Mouse (Mus musculus) gastrocnemius, postnatal 4 days (tissue): ENCODE measurements at regions not wholly inside any gene's neighbourhood (a gene's known extent, or its start where the extent isn't known, plus 50 kb on each side); places are given as distances from the start of the nearest gene placed in this dataset.
"Not testable (repeated sequence)": the region's sequence is repeated elsewhere in the genome, so short reads cannot be mapped to it uniquely, and the experiment has no call there.

ENCODE experiments used
- DNase-seq, 2 experiments: peaks; one replicate each; pipeline ENCODE4 v3.0.0; 2021 to 2022; ENCODE audit warnings: low spot score in 2 of 2, mixed read lengths in 2 of 2

GRCm38 (mm10) chr12:18207941-18208340 lies 306.4 kb upstream of the 5730507C01Rik start:
- DNase-seq = peak in 1 of 2 experiments; percentile 7

- DNase-seq = not testable (repeated sequence)
Measured at GRCm38 (mm10) chr12:18216432-18216926, 297.8 kb upstream of the 5730507C01Rik start.

GRCm38 (mm10) chr12:18224516-18224915 lies 289.8 kb upstream of the 5730507C01Rik start:
- DNase-seq = no peak

GRCm38 (mm10) chr12:18226691-18227090 lies 287.6 kb upstream of the 5730507C01Rik start:
- no peak for DNase-seq

- not testable (repeated sequence) for DNase-seq
Measured at GRCm38 (mm10) chr12:18231896-18232295, 282.4 kb upstream of the 5730507C01Rik start.

GRCm38 (mm10) chr12:18236330-18236729 lies 278.0 kb upstream of the 5730507C01Rik start:
- DNase-seq = not testable (repeated sequence)

- DNase-seq = no peak
Measured at GRCm38 (mm10) chr12:18237549-18237948, 276.8 kb upstream of the 5730507C01Rik start.
